Mouse (Mus musculus): Measurements from ENCODE around the gene Olfr1311.
"Not testable (repeated sequence)": the region's sequence is repeated elsewhere in the genome, so short reads cannot be mapped to it uniquely, and the experiment has no call there.

DNA sequence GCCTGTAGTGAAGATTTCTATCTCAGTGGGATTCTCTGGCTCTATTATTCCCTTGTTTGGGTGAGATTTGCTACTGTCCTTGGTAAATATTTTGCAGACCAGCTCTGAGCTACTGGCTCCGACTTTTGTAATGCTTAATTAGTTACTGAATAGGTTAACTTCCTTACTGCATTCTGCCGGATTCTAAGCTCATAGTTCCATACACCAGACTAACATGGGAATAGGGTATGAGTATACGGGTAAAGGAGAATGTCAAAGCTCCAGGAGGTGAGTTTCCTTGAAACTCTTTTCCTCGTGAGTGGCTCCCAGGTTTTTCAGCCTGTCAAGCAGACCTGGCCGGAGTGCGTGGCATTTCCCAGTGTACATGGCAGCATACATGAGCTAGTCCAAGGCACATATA, 2.8 kb upstream of the Olfr1311 start:
- not testable (repeated sequence) for TF ChIP-seq CTCF (IDR thresholded peaks at IDR 0.05; ENCODE audit: low read depth); EP300 (optimal IDR thresholded peaks at IDR 0.05)
